Mouse (Mus musculus): ENCODE results near the gene Gm15091. TPM values are rescaled to one million over a fixed set of nuclear protein-coding genes. Genes with fewer than 3 reads are reported as not detected.
"Not testable (repeated sequence)": the region's sequence is repeated elsewhere in the genome, so short reads cannot be mapped to it uniquely, and the experiment has no call there.

The Gm15091 gene
- total RNA-seq (2015) (not detected in 2 replicates), total RNA-seq (2017) (not detected in 2 replicates)

DNA sequence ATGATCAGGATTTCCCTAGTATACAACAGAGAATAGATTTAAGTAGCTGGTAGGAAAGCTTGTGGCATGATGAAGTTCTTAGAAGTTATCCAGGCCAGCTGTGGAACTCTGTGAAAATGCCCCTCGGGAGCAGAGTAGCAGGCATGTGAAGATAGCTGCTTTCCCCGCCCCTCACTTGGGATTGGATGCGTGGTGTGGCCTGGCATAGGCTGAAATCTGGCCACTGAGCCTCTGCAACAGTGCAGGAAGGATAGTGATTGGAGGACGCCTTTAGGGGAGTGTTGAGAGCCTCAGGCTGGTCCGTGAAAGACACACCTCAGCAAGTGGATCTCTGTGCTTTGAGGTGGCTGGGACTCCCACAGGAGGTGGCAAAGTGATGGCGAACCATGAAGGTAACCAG lies at the start of gene Gm15091:
TSS of gene Gm15091 (plus strand) at position 301 of the 400 bp plus-strand sequence.
- not testable (repeated sequence) for ATAC-seq (ENCODE audit: poor library complexity, severe bottlenecking)

Other genes with a start within 250 kb of the Gm15091 start
- gene Gm15097, start 157.2 kb upstream of the Gm15091 start, total RNA-seq (2015) = not detected in 2 replicates
- gene Gm15097, start 157.2 kb upstream of the Gm15091 start, total RNA-seq (2017) = not detected in 2 replicates